Mouse (Mus musculus): ENCODE measurements at regions not wholly inside any gene's neighbourhood (a gene's known extent, or its start where the extent isn't known, plus 50 kb on each side); places are given as distances from the start of the nearest gene placed in this dataset.

GRCm38 (mm10) chr7:36538111-36538510 is 159.8 kb upstream of the Tshz3 start:
- no peak for DNase-seq (ENCODE audit: low spot score in 2 of 2)

GRCm38 (mm10) chr7:36548007-36548406 is 149.9 kb upstream of the Tshz3 start:
- DNase-seq (ENCODE audit: low spot score in 2 of 2), result no peak

GRCm38 (mm10) chr7:36548440-36548839 is 149.5 kb upstream of the Tshz3 start:
- DNase-seq (ENCODE audit: low spot score in 2 of 2), result no peak

GRCm38 (mm10) chr7:36571061-36571460 is 126.9 kb upstream of the Tshz3 start:
- no peak for DNase-seq (ENCODE audit: low spot score in 2 of 2)

GRCm38 (mm10) chr7:36582074-36582473 is 115.8 kb upstream of the Tshz3 start:
- no peak for DNase-seq (ENCODE audit: low spot score in 2 of 2)

GRCm38 (mm10) chr7:36585014-36585413 is 112.9 kb upstream of the Tshz3 start:
- DNase-seq (ENCODE audit: low spot score in 2 of 2), result no peak

GRCm38 (mm10) chr7:36591496-36591895 is 106.4 kb upstream of the Tshz3 start:
- DNase-seq (ENCODE audit: low spot score in 2 of 2), result no peak

GRCm38 (mm10) chr7:36596630-36597301 is 101.2 kb upstream of the Tshz3 start:
- DNase-seq (ENCODE audit: low spot score in 2 of 2), result no peak

- DNase-seq (ENCODE audit: low spot score in 2 of 2), result no peak
Measured at GRCm38 (mm10) chr7:36605026-36605698, 92.8 kb upstream of the Tshz3 start.

- DNase-seq (ENCODE audit: low spot score in 2 of 2), result no peak
Measured at GRCm38 (mm10) chr7:36620256-36620655, 77.7 kb upstream of the Tshz3 start.

GRCm38 (mm10) chr7:36644252-36644651 is 53.7 kb upstream of the Tshz3 start:
- no peak for DNase-seq (ENCODE audit: low spot score in 2 of 2)
